ENCODE assay signal across 9 mouse cellular contexts in genomic region chr5:66545573-66546141, GRCm38 (mm10).
DNase-seq lines count a peak whose midpoint lies in the region; ATAC-seq and TF ChIP-seq lines count a peak whose summit lies in the region.
"Had no signal": no experiment of that assay in that cellular context is flagged by ENCODE, and none has a peak within 500 bp of the region (broad histone marks: within the 10 kb centered on the region; RNA-seq: fewer than 3 reads in every experiment).

No protein-coding gene starts in this region.

- ATAC-seq in forebrain, postnatal 0 days: peak; percentile 88
- ATAC-seq in midbrain, postnatal 0 days (ENCODE audit: low FRiP score): peak; percentile 81
- ATAC-seq: lung, postnatal 0 days had no signal

- peak overlapping the region; percentile 36; the same call in 1 of the 2 replicates for H3K27ac ChIP-seq in forebrain, postnatal 0 days (ENCODE audit: low read depth, low read length)
- peak overlapping the region; percentile 70 for H3K27ac ChIP-seq in midbrain, postnatal 0 days (ENCODE audit: low read depth, low read length)

- no peaks in the 10 kb centered on the region for H3K4me1 ChIP-seq in forebrain, postnatal 0 days (ENCODE audit: insufficient read depth)
- H3K4me1 ChIP-seq in midbrain, postnatal 0 days (ENCODE audit: insufficient read depth, low read length): 0 out of 2 replicates have a peak, but pooled peaks cover 9% of the 10 kb centered on the region

- H3K27me3 ChIP-seq in forebrain, postnatal 0 days (ENCODE audit: insufficient read depth, low read length): no peaks in the 10 kb centered on the region
- H3K27me3 ChIP-seq in midbrain, postnatal 0 days (ENCODE audit: insufficient read depth, low read length): no peaks in the 10 kb centered on the region

- TF ChIP-seq CTCF in forebrain, postnatal 0 days (IDR thresholded peaks at IDR 0.05; ENCODE audit: low read depth): no peak
- TF ChIP-seq CTCF in midbrain, postnatal 0 days (IDR thresholded peaks at IDR 0.05): no peak

- peaks cover 9% of the 10 kb centered on the region; the same call in 1 of the 2 replicates for H3K9me3 ChIP-seq in forebrain, postnatal 0 days (ENCODE audit: low read length)
- H3K9me3 ChIP-seq in midbrain, postnatal 0 days (ENCODE audit: low read length): no peaks in the 10 kb centered on the region

- peak overlapping the region; percentile 10; the same call in 1 of the 2 replicates for H3K9ac ChIP-seq in forebrain, postnatal 0 days
- peak overlapping the region; percentile 44 for H3K9ac ChIP-seq in midbrain, postnatal 0 days (replicated peaks; ENCODE audit: low read length, poor library complexity, severe bottlenecking)

- H3K4me2 ChIP-seq in forebrain, postnatal 0 days (ENCODE audit: low read depth): no peak overlapping the region
- H3K4me2 ChIP-seq in midbrain, postnatal 0 days (ENCODE audit: low read depth, low read length, poor library complexity, severe bottlenecking): peak overlapping the region; percentile 24

- 10% methylated on average over 10 of the region's 10 CpGs for WGBS in forebrain, postnatal 0 days
- WGBS in midbrain, postnatal 0 days: 16% methylated on average over 10 of the region's 10 CpGs

- peak; percentile 70 for DNase-seq in layer of hippocampus, adult 9-11 months
- DNase-seq in layer of hippocampus, adult 9-10 months (ENCODE audit: low spot score): no peak
- peak; percentile 69 for DNase-seq in embryo, embryonic 10.5 days (ENCODE audit: low spot score)
- DNase-seq in forebrain, postnatal 0 days: peak; percentile 47
- DNase-seq in midbrain, postnatal 0 days (ENCODE audit: low spot score): peak; percentile 70
- DNase-seq in ovary, adult 18-20 months (ENCODE audit: low spot score): no peak
- DNase-seq in spleen, postnatal 36 days (ENCODE audit: low spot score in 2 of 2): no peak
- DNase-seq: adrenal gland, postnatal 25 days had no signal

- H3K4me3 ChIP-seq in forebrain, postnatal 0 days (ENCODE audit: low read depth, low read length): no peak overlapping the region
- H3K4me3 ChIP-seq in midbrain, postnatal 0 days (ENCODE audit: low read depth, low read length): no peak overlapping the region

- no peaks in the 10 kb centered on the region for H3K36me3 ChIP-seq in forebrain, postnatal 0 days (ENCODE audit: insufficient read depth)
- H3K36me3 ChIP-seq in midbrain, postnatal 0 days (ENCODE audit: insufficient read depth, low read length): no peaks in the 10 kb centered on the region

Comparison
In these comparisons a context has a peak if more than half of its experiments do, and no peak if none do; other contexts are left out.
1. DNase-seq: peak in layer of hippocampus, adult 9-11 months (single experiment), embryo, embryonic 10.5 days (single experiment), forebrain, postnatal 0 days (single experiment) and midbrain, postnatal 0 days (single experiment); none in layer of hippocampus, adult 9-10 months (single experiment), ovary, adult 18-20 months (single experiment) and spleen, postnatal 36 days (0 of 2).